Mouse (Mus musculus) midbrain, postnatal 0 days (tissue): Measurements from ENCODE around the gene Adora1. TPM values are rescaled to one million over a fixed set of nuclear protein-coding genes. Genes with fewer than 3 reads are reported as not detected.

Experiments used
- ATAC-seq: fragments of 200-750 bp; cut with Nextera tagmentation; 2 replicates; pipeline ENCODE4 v1.8.0; 2017; ENCODE audit warnings: moderate number of reproducible peaks, mild to moderate bottlenecking, moderate TSS enrichment, moderate library complexity; ENCODE audit not compliant: low FRiP score
- DNase-seq: peaks from one replicate; pipeline ENCODE4 v3.0.0-alpha.2; 2015; ENCODE audit warnings: low spot score
- H3K27ac ChIP-seq: fragments of 300-500 bp; sonication (generic); 2 replicates; pipeline ENCODE4 v1.5.1; 2014; ENCODE audit warnings: low read depth, mild to moderate bottlenecking, low read length, mixed read lengths
- H3K27me3 ChIP-seq: fragments of 300-500 bp; sonication (generic); 2 replicates; pipeline ENCODE4 v1.6.1; 2014; ENCODE audit warnings: low read length, control low read depth, mixed read lengths; ENCODE audit not compliant: insufficient read depth
- H3K36me3 ChIP-seq: fragments of 300-500 bp; sonication (generic); 2 replicates; pipeline ENCODE4 v1.6.1; 2014; ENCODE audit warnings: low read length, control low read depth, mixed read lengths; ENCODE audit not compliant: insufficient read depth
- H3K4me1 ChIP-seq: fragments of 300-500 bp; sonication (generic); 2 replicates; pipeline ENCODE4 v1.6.1; 2014; ENCODE audit warnings: mild to moderate bottlenecking, control low read depth, antibody characterized with exemption, low read length, mixed read lengths; ENCODE audit not compliant: insufficient read depth
- H3K4me2 ChIP-seq: fragments of 300-500 bp; sonication (generic); 2 replicates; pipeline ENCODE4 v1.6.1; 2014; ENCODE audit warnings: low read depth, mild to moderate bottlenecking, low read length, mixed read lengths; ENCODE audit not compliant: poor library complexity, severe bottlenecking
- H3K4me3 ChIP-seq: fragments of 300-500 bp; sonication (generic); 2 replicates; pipeline ENCODE4 v1.5.1; 2014; ENCODE audit warnings: low read depth, mild to moderate bottlenecking, low read length, moderate library complexity
- H3K9ac ChIP-seq: fragments of 300-500 bp; sonication (generic); replicated peaks from 2 replicates; pipeline ENCODE4 v1.6.1; 2014; ENCODE audit warnings: mild to moderate bottlenecking, low read length, moderate library complexity, mixed read lengths; ENCODE audit not compliant: poor library complexity, severe bottlenecking
- H3K9me3 ChIP-seq: fragments of 300-500 bp; sonication (generic); 2 replicates; pipeline ENCODE4 v1.6.1; 2016; ENCODE audit warnings: low read length, control low read depth
- CTCF ChIP-seq: IDR thresholded peaks from 2 replicates; pipeline ENCODE4 v1.5.1; 2016; ENCODE audit warnings: antibody characterized with exemption, mild to moderate bottlenecking
- WGBS: fragments of 180-500 bp; shearing (Covaris S2); extraction: QIAGEN DNeasy Blood & Tissue Kit; methylation state at CpG from one replicate; pipeline ENCODE4 v1.1.7; 2014; 5-methylcytosine and 5-hydroxymethylcytosine counted together
- polyA plus RNA-seq: library from polyadenylated mRNA; unstranded; fragments of >200 nt; fragmentation: Nextera tagmentation; extraction: Ambion mirVana; gene quantifications from 2 replicates; pipeline ENCODE4 v1.2.1, GENCODE M21; 2015
- total RNA-seq: library from RNA; depleted of rRNA; stranded (reverse); fragments of >200 nt; gene quantifications from 2 replicates; pipeline ENCODE4 v1.2.3, GENCODE M21; 2014

Adora1 gene
- total and polyA plus RNA-seq, 2 experiments from 2014 or later: 32.5 to 54.2 TPM

- no peak for TF ChIP-seq CTCF
- DNase-seq (no peak), ATAC-seq (no peak)
- no peak overlapping the region for H3K4me3 ChIP-seq
- 90% methylated on average over 12 of the region's 12 CpGs for WGBS
- no peaks in the 10 kb centered on the region for H3K36me3 ChIP-seq
- H3K9ac ChIP-seq: no peak overlapping the region
- no peak overlapping the region for H3K27ac ChIP-seq
- no peak overlapping the region for H3K4me2 ChIP-seq
- H3K9me3 ChIP-seq: no peaks in the 10 kb centered on the region
- H3K27me3 ChIP-seq: no peaks in the 10 kb centered on the region
- H3K4me1 ChIP-seq: no peaks in the 10 kb centered on the region
Measured at GRCm38 (mm10) chr1:134224649-134225227, 10.5 kb downstream of the Adora1 start.

GRCm38 (mm10) chr1:134222122-134223055 is 12.8 kb downstream of the Adora1 start:
- Histone ChIP-seq H3K4me1 (no peaks in the 10 kb centered on the region), H3K9me3 (no peaks in the 10 kb centered on the region), H3K27me3 (no peaks in the 10 kb centered on the region), H3K36me3 (no peaks in the 10 kb centered on the region), H3K4me3 (no peak overlapping the region), H3K9ac (no peak overlapping the region), H3K4me2 (no peak overlapping the region), H3K27ac (no peak overlapping the region)
- DNase-seq (no peak), ATAC-seq (no peak)
- WGBS: 61% methylated on average over 8 of the region's 8 CpGs
- TF ChIP-seq CTCF: no peak

- Histone ChIP-seq H3K4me2 (no peak overlapping the region), H3K4me3 (no peak overlapping the region), H3K9ac (no peak overlapping the region), H3K4me1 (no peaks in the 10 kb centered on the region), H3K36me3 (no peaks in the 10 kb centered on the region), H3K9me3 (no peaks in the 10 kb centered on the region), H3K27me3 (no peaks in the 10 kb centered on the region), H3K27ac (no peak overlapping the region)
- TF ChIP-seq CTCF: no peak
- DNase-seq (no peak), ATAC-seq (no peak)
- 90% methylated on average over 1 of the region's 1 CpGs for WGBS
Measured at GRCm38 (mm10) chr1:134221172-134221571, 14.1 kb downstream of the Adora1 start.

- Histone ChIP-seq H3K36me3 (no peaks in the 10 kb centered on the region), H3K27ac (no peak overlapping the region), H3K9me3 (no peaks in the 10 kb centered on the region), H3K4me2 (no peak overlapping the region), H3K4me1 (no peaks in the 10 kb centered on the region), H3K9ac (no peak overlapping the region), H3K27me3 (no peaks in the 10 kb centered on the region), H3K4me3 (no peak overlapping the region)
- ATAC-seq (no peak), DNase-seq (peak; percentile 32)
- TF ChIP-seq CTCF: no peak
- WGBS: 65% methylated on average over 5 of the region's 5 CpGs
Measured at GRCm38 (mm10) chr1:134219608-134220007, 15.6 kb downstream of the Adora1 start.

GRCm38 (mm10) chr1:134217942-134218341 is 17.3 kb downstream of the Adora1 start:
- Histone ChIP-seq H3K9me3 (no peaks in the 10 kb centered on the region), H3K4me2 (no peak overlapping the region), H3K4me3 (no peak overlapping the region), H3K27ac (no peak overlapping the region), H3K27me3 (no peaks in the 10 kb centered on the region), H3K4me1 (no peaks in the 10 kb centered on the region), H3K9ac (no peak overlapping the region), H3K36me3 (no peaks in the 10 kb centered on the region)
- WGBS: 84% methylated on average over 3 of the region's 3 CpGs
- ATAC-seq (no peak), DNase-seq (no peak)
- TF ChIP-seq CTCF: no peak

GRCm38 (mm10) chr1:134217028-134217481 is 18.2 kb downstream of the Adora1 start:
- H3K9ac ChIP-seq: no peak overlapping the region
- 65% methylated on average over 12 of the region's 12 CpGs for WGBS
- no peak for TF ChIP-seq CTCF
- no peak overlapping the region for H3K27ac ChIP-seq
- H3K4me1 ChIP-seq: no peaks in the 10 kb centered on the region
- H3K4me3 ChIP-seq: no peak overlapping the region
- H3K27me3 ChIP-seq: no peaks in the 10 kb centered on the region
- H3K4me2 ChIP-seq: no peak overlapping the region
- no peaks in the 10 kb centered on the region for H3K9me3 ChIP-seq
- DNase-seq (no peak), ATAC-seq (0 out of 2 replicates have a peak, but pooled peaks have one; percentile 22)
- H3K36me3 ChIP-seq: no peaks in the 10 kb centered on the region
